In genomic region chr9:14009451-14009850, GRCm38 (mm10) we compare ENCODE assay signal across 28 mouse cellular contexts.
A peak's percentile ranks its signal among the peaks of the same experiment; 100 is the strongest.
DNase-seq lines count a peak whose midpoint lies in the region; ATAC-seq lines count a peak whose summit lies in the region.
"Had no signal": no experiment of that assay in that cellular context is flagged by ENCODE, and none has a peak within 500 bp of the region (broad histone marks: within the 10 kb centered on the region; RNA-seq: fewer than 3 reads in every experiment).

No protein-coding gene starts in this region.

- peaks cover 19% of the 10 kb centered on the region for H3K4me1 ChIP-seq in embryonic facial prominence, embryonic 10.5 days
- peaks cover 22% of the 10 kb centered on the region for H3K4me1 ChIP-seq in embryonic facial prominence, embryonic 13.5 days
- peaks cover 24% of the 10 kb centered on the region for H3K4me1 ChIP-seq in limb, embryonic 10.5 days
- H3K4me1 ChIP-seq in limb, embryonic 15.5 days, result peaks cover 8% of the 10 kb centered on the region; the same call in 1 of the 2 replicates
- H3K4me1 ChIP-seq in kidney, embryonic 16.5 days (ENCODE audit: insufficient read depth, low read length), result peaks cover 2% of the 10 kb centered on the region; the same call in 1 of the 2 replicates
- H3K4me1 ChIP-seq: neural tube, embryonic 15.5 days had no signal

- H3K9me3 ChIP-seq in embryonic facial prominence, embryonic 10.5 days, result peaks cover 3% of the 10 kb centered on the region; the same call in 1 of the 2 replicates
- H3K9me3 ChIP-seq in embryonic facial prominence, embryonic 13.5 days, result no peaks in the 10 kb centered on the region
- H3K9me3 ChIP-seq in limb, embryonic 10.5 days (replicated peaks), result no peaks in the 10 kb centered on the region
- H3K9me3 ChIP-seq in limb, embryonic 15.5 days, result no peaks in the 10 kb centered on the region
- H3K9me3 ChIP-seq in kidney, embryonic 16.5 days (ENCODE audit: low read length), result peaks cover 6% of the 10 kb centered on the region; the same call in 1 of the 2 replicates

- H3K27me3 ChIP-seq in embryonic facial prominence, embryonic 10.5 days (replicated peaks; ENCODE audit: low read depth, poor library complexity, severe bottlenecking), result no peaks in the 10 kb centered on the region
- no peaks in the 10 kb centered on the region for H3K27me3 ChIP-seq in embryonic facial prominence, embryonic 13.5 days
- no peaks in the 10 kb centered on the region for H3K27me3 ChIP-seq in limb, embryonic 10.5 days (ENCODE audit: low read depth, poor library complexity, severe bottlenecking)
- no peaks in the 10 kb centered on the region for H3K27me3 ChIP-seq in limb, embryonic 15.5 days
- no peaks in the 10 kb centered on the region for H3K27me3 ChIP-seq in kidney, embryonic 16.5 days (ENCODE audit: insufficient read depth, low read length)
- H3K27me3 ChIP-seq: heart, embryonic 13.5 days; kidney, embryonic 15.5 days; neural tube, embryonic 15.5 days had no signal

- H3K4me3 ChIP-seq in embryonic facial prominence, embryonic 10.5 days, result no peak overlapping the region
- no peak overlapping the region for H3K4me3 ChIP-seq in embryonic facial prominence, embryonic 13.5 days
- H3K4me3 ChIP-seq in limb, embryonic 10.5 days, result no peak overlapping the region
- H3K4me3 ChIP-seq in limb, embryonic 15.5 days, result no peak overlapping the region
- H3K4me3 ChIP-seq in kidney, embryonic 16.5 days (ENCODE audit: low read length), result no peak overlapping the region
- H3K4me3 ChIP-seq: erythroblast, embryonic 14.5 days; heart, embryonic 13.5 days; kidney, embryonic 15.5 days; neural tube, embryonic 15.5 days had no signal

- no peak for DNase-seq in embryonic facial prominence, embryonic 10.5 days (ENCODE audit: low spot score)
- no peak for DNase-seq in limb, embryonic 10.5 days (ENCODE audit: low spot score)
- no peak for DNase-seq in cerebellum, postnatal 14 days
- no peak for DNase-seq in layer of hippocampus, postnatal 25 days (ENCODE audit: extremely low spot score in 1 of 2, low spot score in 1 of 2)
- DNase-seq: adrenal gland, postnatal 25 days; B cell, adult 2 months; cerebellum, adult 18-20 months; cerebellum, postnatal 10 days; forebrain, postnatal 0 days; gastrocnemius, postnatal 10 days; kidney, adult 18-20 months; kidney, postnatal 4 days; liver; lung, adult 2 months; lung, postnatal 10 days; midbrain, embryonic 14.5 days; right cerebral cortex, adult 18-20 months; right cerebral cortex, postnatal 4 days had no signal

- H3K4me2 ChIP-seq in embryonic facial prominence, embryonic 13.5 days, result no peak overlapping the region
- no peak overlapping the region for H3K4me2 ChIP-seq in limb, embryonic 15.5 days
- no peak overlapping the region for H3K4me2 ChIP-seq in kidney, embryonic 16.5 days (replicated peaks; ENCODE audit: low read depth, low read length)
- H3K4me2 ChIP-seq: heart, embryonic 13.5 days; hindbrain, embryonic 14.5 days; kidney, embryonic 15.5 days; neural tube, embryonic 15.5 days had no signal

- ATAC-seq in embryonic facial prominence, embryonic 13.5 days (ENCODE audit: insufficient number of reproducible peaks, insufficient read depth, low FRiP score, low TSS enrichment, low read depth), result no peak
- ATAC-seq in limb, embryonic 15.5 days (ENCODE audit: insufficient number of reproducible peaks, low FRiP score, low TSS enrichment, low read depth), result no peak
- ATAC-seq in kidney, embryonic 16.5 days (ENCODE audit: low FRiP score, low TSS enrichment), result no peak
- ATAC-seq: forebrain, postnatal 0 days had no signal

- WGBS in embryonic facial prominence, embryonic 10.5 days, result 54% methylated on average over 5 of the region's 5 CpGs
- 34% methylated on average over 5 of the region's 5 CpGs for WGBS in embryonic facial prominence, embryonic 13.5 days
- WGBS in limb, embryonic 10.5 days, result 56% methylated on average over 5 of the region's 5 CpGs
- WGBS in limb, embryonic 15.5 days, result 33% methylated on average over 5 of the region's 5 CpGs
- 72% methylated on average over 5 of the region's 5 CpGs for WGBS in kidney, embryonic 16.5 days

- H3K36me3 ChIP-seq in embryonic facial prominence, embryonic 10.5 days (replicated peaks), result no peaks in the 10 kb centered on the region
- no peaks in the 10 kb centered on the region for H3K36me3 ChIP-seq in embryonic facial prominence, embryonic 13.5 days
- H3K36me3 ChIP-seq in limb, embryonic 10.5 days, result no peaks in the 10 kb centered on the region
- H3K36me3 ChIP-seq in limb, embryonic 15.5 days, result no peaks in the 10 kb centered on the region
- no peaks in the 10 kb centered on the region for H3K36me3 ChIP-seq in kidney, embryonic 16.5 days (ENCODE audit: insufficient read depth, low read length)
- H3K36me3 ChIP-seq: heart, embryonic 13.5 days; kidney, embryonic 15.5 days; neural tube, embryonic 15.5 days had no signal

- no peak overlapping the region for H3K9ac ChIP-seq in embryonic facial prominence, embryonic 13.5 days
- no peak overlapping the region for H3K9ac ChIP-seq in limb, embryonic 15.5 days
- no peak overlapping the region for H3K9ac ChIP-seq in kidney, embryonic 16.5 days (replicated peaks; ENCODE audit: low read length)
- H3K9ac ChIP-seq: forebrain, postnatal 0 days; heart, embryonic 13.5 days; hindbrain, embryonic 14.5 days; kidney, embryonic 15.5 days; liver, embryonic 14.5 days; neural tube, embryonic 15.5 days had no signal

- H3K27ac ChIP-seq in embryonic facial prominence, embryonic 10.5 days (replicated peaks), result peak overlapping the region; percentile 36
- H3K27ac ChIP-seq in embryonic facial prominence, embryonic 13.5 days, result peak overlapping the region; percentile 81
- H3K27ac ChIP-seq in limb, embryonic 10.5 days, result peak overlapping the region; percentile 37; the same call in 1 of the 2 replicates
- peak overlapping the region; percentile 50 for H3K27ac ChIP-seq in limb, embryonic 15.5 days
- no peak overlapping the region for H3K27ac ChIP-seq in kidney, embryonic 16.5 days (ENCODE audit: low read length)
- H3K27ac ChIP-seq: heart, embryonic 13.5 days; hindbrain, embryonic 14.5 days; kidney, embryonic 15.5 days; liver, embryonic 14.5 days; macrophage; neural tube, embryonic 15.5 days had no signal
